Mouse (Mus musculus) gastrocnemius, adult 18-20 months (tissue): Measurements from ENCODE around the gene Olfr672. TPM values are rescaled to one million over a fixed set of nuclear protein-coding genes. Genes with fewer than 3 reads are reported as not detected.
"Not testable (repeated sequence)": the region's sequence is repeated elsewhere in the genome, so short reads cannot be mapped to it uniquely, and the experiment has no call there.

ENCODE experiments used
- DNase-seq: peaks from one replicate; pipeline ENCODE4 v3.0.0; 2021; ENCODE audit warnings: low spot score
- long read RNA-seq, 2 experiments: library from polyadenylated mRNA; stranded (forward); transcript quantifications; one replicate each; pipeline ENCODE4 v2.0.0; 2021
- total RNA-seq, 2 experiments: library from RNA; stranded (reverse); gene quantifications; 2 replicates each; pipeline ENCODE4 v1.2.3; 2021

Gene Olfr672
- total RNA-seq = not detected
- long read RNA-seq, experiment 1 = 0 reads
- long read RNA-seq, experiment 2 = 0 reads

DNA sequence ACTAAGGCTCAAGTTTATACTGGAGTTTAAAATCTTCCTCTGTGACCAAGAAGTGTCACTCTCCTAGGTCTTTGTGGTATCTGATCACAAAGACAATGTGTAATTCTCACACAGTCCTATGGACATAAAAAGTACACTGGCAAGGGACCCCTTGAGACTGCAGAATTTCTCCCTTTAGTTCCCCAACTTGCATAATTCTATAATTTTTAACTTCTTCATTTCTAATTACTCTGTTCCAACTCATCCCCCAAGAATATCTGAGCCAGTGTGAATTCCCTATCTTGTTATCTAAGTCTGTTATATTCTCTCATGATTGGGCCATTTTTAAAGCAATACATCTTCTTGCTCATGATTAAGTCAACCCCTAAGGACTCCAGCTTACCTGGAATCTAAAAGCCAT, at the start of gene Olfr672:
Gene Olfr672, minus strand, starts transcription at position 101 of the 400 bp plus-strand sequence.
- no peak for DNase-seq

DNA sequence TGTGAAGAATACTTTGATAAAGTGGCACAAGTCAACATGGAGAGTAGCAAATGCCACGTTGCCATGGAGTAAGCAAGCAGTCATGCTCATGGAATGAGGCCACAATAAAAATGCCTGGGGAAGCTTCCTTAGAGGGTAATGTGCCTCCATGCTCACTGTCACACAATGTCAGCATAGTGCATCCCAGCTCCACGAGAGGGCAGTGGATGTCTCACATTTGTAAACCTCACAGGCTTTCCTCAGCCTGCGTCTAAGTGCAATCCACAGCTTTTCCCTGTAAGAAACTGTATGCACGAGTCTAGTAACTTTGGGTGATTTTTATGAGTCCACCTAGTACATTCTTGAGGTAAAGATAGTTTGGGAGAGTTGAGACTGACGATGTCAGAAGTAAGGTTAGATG, 32.0 kb upstream of the Olfr672 start:
- DNase-seq = not testable (repeated sequence)

DNA sequence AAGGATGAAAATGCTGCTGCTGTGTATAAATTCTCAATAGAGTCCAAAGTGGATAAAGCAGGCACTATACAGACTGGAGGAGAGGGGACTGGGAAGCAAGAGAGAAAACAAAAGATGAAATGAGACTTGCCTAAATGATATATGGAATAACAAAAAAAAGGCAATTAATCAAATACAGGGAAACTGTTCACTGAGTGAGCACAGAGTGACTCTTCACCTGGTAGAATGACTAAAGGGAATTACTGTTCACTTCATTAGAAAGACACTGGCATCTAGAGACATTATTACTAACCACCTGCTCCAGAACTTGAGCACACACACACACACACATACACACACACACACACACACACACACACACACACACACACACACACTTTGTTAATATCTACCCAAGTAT, 30.6 kb upstream of the Olfr672 start, which contains the start of gene Olfr676:
Gene Olfr676, plus strand, starts transcription at position 301 of the 400 bp plus-strand sequence.
- no peak for DNase-seq

DNA sequence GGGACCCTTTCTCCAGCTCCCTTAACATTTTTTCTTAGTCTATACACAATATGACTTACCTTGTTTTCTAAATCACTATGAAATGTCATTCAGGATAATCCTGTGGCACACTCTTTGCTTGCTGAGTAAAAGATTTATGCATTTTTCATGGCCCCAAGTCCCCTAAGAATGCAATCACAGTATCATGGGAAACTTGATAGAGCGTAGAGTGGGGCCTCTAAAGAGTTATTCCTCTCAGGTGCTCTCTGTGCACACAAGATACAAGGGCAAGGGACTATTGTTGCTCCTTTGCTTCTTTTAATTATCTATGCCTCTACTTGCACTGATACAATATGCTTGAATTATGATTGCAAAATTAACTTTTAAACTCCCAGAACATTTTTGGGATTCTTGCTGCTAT, 26.5 kb upstream of the Olfr672 start, which contains the start of gene Olfr675:
Gene Olfr675, minus strand, starts transcription at position 101 of the 400 bp plus-strand sequence.
- DNase-seq = no peak

DNA sequence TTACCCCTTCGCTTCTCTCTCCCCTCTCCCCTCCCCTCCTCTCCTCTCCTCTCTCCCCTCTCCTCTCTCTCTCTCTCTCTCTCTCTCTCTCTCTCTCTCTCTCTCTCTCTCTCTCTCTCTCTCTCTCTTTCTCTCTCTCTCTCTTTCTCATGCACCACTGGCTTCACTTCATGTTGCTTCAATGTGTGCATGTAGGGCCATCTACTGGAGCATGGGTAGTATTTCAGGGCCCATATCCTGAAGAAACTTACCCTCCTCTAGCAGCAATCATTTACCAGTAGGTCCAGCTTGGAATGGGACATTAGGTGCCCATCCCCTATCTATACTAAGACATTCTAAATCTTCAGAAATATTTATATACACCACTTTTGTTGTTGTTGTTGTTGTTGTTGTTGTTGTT, 20.7 kb upstream of the Olfr672 start:
- DNase-seq = no peak

DNA sequence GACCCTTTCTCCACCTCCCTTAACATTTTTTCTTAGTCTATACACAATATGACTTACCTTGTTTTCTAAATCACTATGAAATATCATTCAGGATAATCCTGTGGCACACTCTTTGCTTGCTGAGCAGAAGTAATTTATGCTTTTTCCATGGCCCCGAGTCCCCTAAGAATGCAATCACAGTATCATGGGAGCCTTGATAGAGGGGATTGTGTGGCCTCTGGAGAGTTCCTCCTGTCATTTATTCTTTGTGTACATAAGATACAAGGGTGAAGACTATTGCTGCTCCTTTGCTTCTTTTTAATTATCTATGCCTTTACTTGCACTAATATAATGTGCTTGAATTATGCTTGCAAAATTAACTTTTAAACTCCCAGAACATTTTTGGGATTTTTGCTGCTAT, 22.8 kb downstream of the Olfr672 start, which contains the start of gene Olfr671:
Gene Olfr671, minus strand, starts transcription at position 101 of the 400 bp plus-strand sequence.
- no peak for DNase-seq

DNA sequence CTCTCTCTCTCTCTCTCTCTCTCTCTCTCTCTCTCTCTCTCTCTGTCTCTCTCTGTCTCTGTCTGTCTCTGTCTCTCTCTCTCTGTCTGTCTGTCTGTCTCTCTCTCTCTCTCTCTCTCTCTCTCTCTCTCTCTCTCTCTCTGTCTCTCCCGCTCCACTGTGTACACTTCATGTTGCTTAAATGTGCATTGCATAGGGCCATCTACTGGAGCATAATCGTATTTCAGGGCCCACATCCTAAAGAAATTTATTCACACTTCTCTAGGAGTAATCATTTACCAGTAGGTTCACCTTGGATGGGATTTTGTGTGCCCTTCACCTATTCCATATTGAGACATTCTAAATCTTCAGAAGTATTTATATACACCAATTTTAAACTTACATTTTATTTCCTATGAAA, 29.3 kb downstream of the Olfr672 start:
- DNase-seq = not testable (repeated sequence)

DNA sequence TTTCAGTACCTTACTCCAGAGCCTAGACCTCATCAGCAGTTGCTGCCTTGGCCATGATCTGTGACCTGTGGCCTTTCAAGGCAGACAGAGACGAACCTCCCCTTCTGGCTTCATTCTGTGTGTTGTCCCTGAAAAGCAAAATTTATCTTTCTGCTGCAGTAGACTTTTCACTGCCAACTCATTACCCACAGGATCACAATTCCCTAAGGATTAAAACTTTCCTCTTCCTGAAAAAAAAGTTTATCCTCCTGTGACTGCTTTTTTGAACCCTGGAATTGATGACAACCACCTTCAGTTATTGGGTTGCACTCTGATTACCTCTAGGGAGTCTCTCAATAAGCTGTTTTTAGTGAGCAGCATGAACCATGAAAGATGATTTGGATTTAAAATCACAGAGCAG, 39.3 kb downstream of the Olfr672 start, which contains the start of gene Olfr670:
Gene Olfr670, minus strand, starts transcription at position 101 of the 400 bp plus-strand sequence.
- no peak for DNase-seq

DNA sequence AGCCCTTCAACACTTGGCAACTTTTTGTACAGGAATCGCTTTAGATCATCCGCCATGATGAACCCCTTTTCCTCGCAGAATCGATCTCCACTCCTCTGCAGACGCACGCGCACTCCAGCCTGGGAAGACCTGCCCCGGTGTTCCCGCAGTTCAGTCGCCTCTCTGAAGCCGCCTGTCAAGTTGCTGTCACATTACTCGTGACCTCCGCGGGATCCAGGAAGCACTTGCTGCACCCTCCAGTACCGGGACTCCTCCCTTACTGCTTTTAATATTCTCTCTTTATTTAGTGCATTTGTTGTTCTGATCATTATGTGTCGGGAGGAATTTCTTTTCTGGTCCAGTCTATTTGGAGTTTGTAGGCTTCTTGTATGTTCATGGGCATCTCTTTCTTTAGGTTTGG, 51.6 kb downstream of the Olfr672 start:
- DNase-seq = not testable (repeated sequence)

Other genes with a start within 250 kb of the Olfr672 start
- not detected for gene Usp17le, start 224.6 kb downstream of the Olfr672 start, total RNA-seq
- gene Usp17lb, start 159.4 kb downstream of the Olfr672 start, total RNA-seq = not detected
- gene Usp17la, start 145.0 kb downstream of the Olfr672 start, total RNA-seq = not detected
- gene Olfr665, start 124.0 kb downstream of the Olfr672 start, total RNA-seq = not detected
- gene Olfr666, start 106.1 kb downstream of the Olfr672 start, total RNA-seq = not detected
- not detected for gene Olfr667, start 80.5 kb downstream of the Olfr672 start, total RNA-seq
- not detected for gene Olfr668, start 74.0 kb downstream of the Olfr672 start, total RNA-seq
- not detected for gene Olfr669, start 67.8 kb downstream of the Olfr672 start, total RNA-seq
- gene Olfr670, start 39.4 kb downstream of the Olfr672 start, total RNA-seq = not detected
- gene Olfr671, start 22.9 kb downstream of the Olfr672 start, total RNA-seq = not detected
- not detected for gene Olfr675, start 26.4 kb upstream of the Olfr672 start, total RNA-seq
- not detected for gene Olfr676, start 30.7 kb upstream of the Olfr672 start, total RNA-seq
- gene Olfr677, start 49.3 kb upstream of the Olfr672 start, total RNA-seq = not detected
- not detected for gene Olfr678, start 62.4 kb upstream of the Olfr672 start, total RNA-seq
- not detected for gene Olfr679, start 79.2 kb upstream of the Olfr672 start, total RNA-seq
- not detected for gene Olfr680-ps1, start 90.8 kb upstream of the Olfr672 start, total RNA-seq
- gene Olfr681, start 114.8 kb upstream of the Olfr672 start, total RNA-seq = not detected
- gene Olfr683, start 145.0 kb upstream of the Olfr672 start, total RNA-seq = not detected
- not detected for gene Olfr684, start 161.6 kb upstream of the Olfr672 start, total RNA-seq
- not detected for gene Olfr685, start 184.0 kb upstream of the Olfr672 start, total RNA-seq
- not detected for gene Olfr686, start 205.5 kb upstream of the Olfr672 start, total RNA-seq